Mouse (Mus musculus) embryonic stem cell, embryonic (primary cell): ENCODE data around the gene 1700008O03Rik.

Source experiments
- CTCF ChIA-PET, 4 experiments: fragments of 300-600 bp in 2 of 4; fragments of 350-600 bp in 2 of 4; sonication (Branson Sonifier 250); formaldehyde crosslinking; loops; one replicate each; lab custom pipeline; 2022; ENCODE audit warnings: inconsistent platforms in 2 of 4; lab: Charles Lee
- POLR2A ChIA-PET, 4 experiments: fragments of 300-600 bp in 2 of 4; fragments of 350-600 bp in 2 of 4; sonication (Branson Sonifier 250); formaldehyde crosslinking; loops; one replicate each; lab custom pipeline; 2022; ENCODE audit warnings: antibody characterized with exemption in 4 of 4, inconsistent platforms in 1 of 4; lab: Charles Lee

1700008O03Rik gene

DNA sequence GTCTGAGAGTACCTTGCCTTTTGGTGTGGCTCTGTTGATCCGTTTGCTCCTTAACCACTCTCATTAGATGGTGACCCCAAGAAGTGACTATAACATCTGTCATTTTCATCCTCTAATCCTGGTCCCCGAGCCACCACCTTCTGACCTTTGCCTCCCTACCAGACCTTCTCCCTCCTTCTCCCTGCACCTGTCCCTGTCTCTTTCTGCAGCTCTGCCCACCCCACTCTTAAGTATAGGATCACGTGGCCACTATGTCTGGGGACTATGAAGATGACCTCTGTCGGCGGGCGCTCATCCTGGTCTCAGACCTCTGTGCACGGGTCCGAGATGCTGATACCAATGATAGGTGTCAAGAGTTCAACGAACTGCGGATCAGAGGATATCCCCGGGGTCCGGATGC lies at the start of gene 1700008O03Rik:
1700008O03Rik (minus strand) TSS at position 101 of the 400 bp plus-strand sequence.
- ChIA-PET POLR2A (interaction anchor here (0.5 to 6.3 kb wide), 7 partner anchors 11 to 56 kb away, joined by 3 to 83 read pairs (median 6); no protein-coding TSS in a partner anchor), CTCF (interaction anchor here in 1 of 4 experiments (1.1 kb wide), 1 partner anchor 11 kb away, joined by 3 read pairs; no protein-coding TSS in a partner anchor)

- ChIA-PET POLR2A (interaction anchor here in 3 of 4 experiments (0.6 to 1.4 kb wide), 25 partner anchors 8 to 1284 kb away, joined by 3 to 14 read pairs (median 4); partner anchors contain the start of genes Josd2 (in 2 of the 3), 1700028J19Rik (in 1 of the 3), 2410002F23Rik (in 1 of the 3) and Aldh16a1 (in 1 of the 3)), CTCF (interaction anchor here in 3 of 4 experiments (0.5 to 1.9 kb wide), 11 partner anchors 11 to 171 kb away, joined by 3 to 8 read pairs (median 5); partner anchors contain the start of genes Josd2 (in 1 of the 3) and Pold1 (in 1 of the 3))
Observed at GRCm38 (mm10) chr7:44434089-44434488, 48.5 kb upstream of the 1700008O03Rik start.

DNA sequence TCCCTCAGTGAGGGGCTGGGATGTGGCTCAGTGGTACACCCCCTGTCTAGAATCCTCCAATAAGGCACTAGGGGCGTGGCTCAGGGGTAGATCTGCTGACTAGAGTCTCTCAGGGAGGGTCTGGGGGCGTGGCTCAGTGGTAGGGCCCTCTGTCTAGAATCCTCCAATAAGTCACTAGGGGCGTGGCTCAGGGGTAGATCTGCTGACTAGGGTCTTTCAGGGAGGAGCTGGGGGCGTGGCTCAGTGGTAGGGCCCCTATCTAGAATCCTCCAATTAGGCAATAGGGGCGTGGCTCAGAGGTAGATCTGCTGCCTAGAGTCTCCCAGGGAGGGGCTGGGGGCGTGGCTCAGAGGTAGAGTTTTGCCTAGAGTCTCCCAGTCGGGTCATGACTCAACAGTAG lies 47.8 kb upstream of the 1700008O03Rik start:
- ChIA-PET CTCF (interaction anchor here in 3 of 4 experiments (0.5 to 1.9 kb wide), 14 partner anchors 10 to 181 kb away, joined by 3 to 8 read pairs (median 6); partner anchors contain the start of genes Josd2 (in 1 of the 3) and Pold1 (in 1 of the 3)), POLR2A (interaction anchor here (0.6 to 1.4 kb wide), 25 partner anchors 9 to 1284 kb away, joined by 3 to 14 read pairs (median 4); partner anchors contain the start of genes Josd2 (in 2 of the 4), 1700028J19Rik (in 1 of the 4), 2410002F23Rik (in 1 of the 4) and Aldh16a1 (in 1 of the 4))

- POLR2A ChIA-PET: interaction anchor here in 2 of 4 experiments (0.7 to 1.6 kb wide), 7 partner anchors 10 to 158 kb away, joined by 3 to 6 read pairs (median 3); partner anchors contain the start of genes Emc10 (in 1 of the 2), Fam71e1 (in 1 of the 2), Kcnc3 (in 1 of the 2) and Syt3 (in 1 of the 2)
- CTCF ChIA-PET: interaction anchor here in 1 of 4 experiments (1.1 kb wide), 1 partner anchor 81 kb away, joined by 3 read pairs; no protein-coding TSS in a partner anchor
Observed at GRCm38 (mm10) chr7:44432550-44432949, 46.9 kb upstream of the 1700008O03Rik start.

- POLR2A ChIA-PET: interaction anchor here (0.5 to 2.3 kb wide), 19 partner anchors 12 to 341 kb away, joined by 3 to 10 read pairs (median 3); partner anchors contain the start of genes Emc10 (in 2 of the 4), Fam71e1 (in 2 of the 4), Josd2 (in 2 of the 4) and 1700028J19Rik (in 1 of the 4)
Observed at GRCm38 (mm10) chr7:44429534-44430488, 44.2 kb upstream of the 1700008O03Rik start.

GRCm38 (mm10) chr7:44428968-44429521 lies 43.4 kb upstream of the 1700008O03Rik start, which contains the start of gene Lrrc4b:
Gene Lrrc4b (plus strand): TSS chr7:44429018.
- ChIA-PET POLR2A (interaction anchor here in 3 of 4 experiments (0.5 to 2.3 kb wide), 9 partner anchors 17 to 342 kb away, joined by 3 to 10 read pairs (median 4); partner anchors contain the start of genes Emc10 (in 1 of the 3), Fam71e1 (in 1 of the 3) and Josd2 (in 1 of the 3)), CTCF (interaction anchor here in 3 of 4 experiments (0.6 to 2.1 kb wide), 8 partner anchors 13 to 534 kb away, joined by 3 to 12 read pairs (median 4); no protein-coding TSS in a partner anchor)

More at GRCm38 (mm10) chr7:44429534-44430488, 44.2 kb upstream of the 1700008O03Rik start:
- CTCF ChIA-PET: interaction anchor here in 3 of 4 experiments (0.9 to 2.1 kb wide), 9 partner anchors 12 to 167 kb away, joined by 3 to 8 read pairs (median 4); no protein-coding TSS in a partner anchor

GRCm38 (mm10) chr7:44428171-44428950 lies 42.7 kb upstream of the 1700008O03Rik start:
- CTCF ChIA-PET: interaction anchor here (0.6 to 1.4 kb wide), 7 partner anchors 14 to 534 kb away, joined by 3 to 12 read pairs (median 3); no protein-coding TSS in a partner anchor
- POLR2A ChIA-PET: interaction anchor here in 2 of 4 experiments (0.6 to 1.5 kb wide), 5 partner anchors 15 to 275 kb away, joined by 3 to 7 read pairs (median 3); no protein-coding TSS in a partner anchor

DNA sequence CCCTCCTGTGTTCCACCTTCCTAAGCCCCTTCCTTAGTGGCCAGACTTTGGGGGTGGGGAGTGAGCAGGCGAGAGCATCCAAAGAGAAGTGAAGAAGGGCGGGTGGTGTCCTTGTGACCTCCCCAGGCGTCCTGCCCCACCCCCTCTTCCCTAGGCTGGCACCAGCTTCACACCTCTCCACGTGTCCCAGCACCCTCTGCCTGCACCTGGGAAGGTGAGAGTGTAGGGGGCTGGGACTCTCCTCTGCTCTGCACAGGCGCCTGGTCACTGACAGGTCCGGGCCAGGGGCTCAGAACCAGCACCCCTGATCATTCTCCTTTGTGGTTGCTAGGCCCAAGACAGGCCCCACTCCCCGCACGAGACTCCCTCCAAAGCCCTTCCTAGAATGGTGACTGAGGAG lies 42.0 kb upstream of the 1700008O03Rik start:
- ChIA-PET POLR2A (interaction anchor here in 3 of 4 experiments (0.7 to 1.3 kb wide), 6 partner anchors 15 to 276 kb away, joined by 3 to 7 read pairs (median 4); no protein-coding TSS in a partner anchor), CTCF (interaction anchor here in 3 of 4 experiments (0.6 to 0.8 kb wide), 3 partner anchors 15 to 100 kb away, joined by 3 read pairs; no protein-coding TSS in a partner anchor)

- ChIA-PET POLR2A (interaction anchor here in 2 of 4 experiments (1.0 to 1.9 kb wide), 9 partner anchors 9 to 435 kb away, joined by 3 to 7 read pairs (median 4); partner anchors contain the start of genes Akt1s1 (in 1 of the 2), Emc10 (in 1 of the 2), Fam71e1 (in 1 of the 2) and Tbc1d17 (in 1 of the 2)), CTCF (interaction anchor here in 2 of 4 experiments (0.7 to 2.7 kb wide), 4 partner anchors 73 to 646 kb away, joined by 3 to 18 read pairs (median 4); no protein-coding TSS in a partner anchor)
Observed at GRCm38 (mm10) chr7:44413307-44413706, 27.7 kb upstream of the 1700008O03Rik start.

DNA sequence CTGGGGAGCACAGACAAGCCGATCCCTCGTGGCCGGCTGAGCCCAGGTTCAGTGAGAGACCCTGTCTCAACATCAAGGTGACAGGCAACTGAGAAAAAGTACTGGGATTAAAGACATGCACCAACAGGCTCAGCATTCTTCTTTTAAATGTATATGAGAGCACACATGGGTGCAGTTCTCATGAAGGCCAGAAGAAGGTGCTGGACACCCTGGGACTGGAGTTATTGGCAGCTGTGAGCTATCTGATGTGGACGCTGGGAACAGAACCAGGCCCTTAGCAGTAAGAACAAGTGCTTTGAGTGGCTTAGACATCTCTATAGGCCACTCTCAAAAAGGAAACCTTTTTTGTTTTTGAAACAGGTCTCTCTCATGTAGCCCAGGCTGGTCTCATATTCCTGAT lies 25.5 kb upstream of the 1700008O03Rik start:
- CTCF ChIA-PET: interaction anchor here in 3 of 4 experiments (0.6 to 2.7 kb wide), 7 partner anchors 60 to 663 kb away, joined by 3 to 18 read pairs (median 3); no protein-coding TSS in a partner anchor
- POLR2A ChIA-PET: interaction anchor here in 2 of 4 experiments (0.9 to 2.2 kb wide), 2 partner anchors 84 to 148 kb away, joined by 3 to 6 read pairs; no protein-coding TSS in a partner anchor

DNA sequence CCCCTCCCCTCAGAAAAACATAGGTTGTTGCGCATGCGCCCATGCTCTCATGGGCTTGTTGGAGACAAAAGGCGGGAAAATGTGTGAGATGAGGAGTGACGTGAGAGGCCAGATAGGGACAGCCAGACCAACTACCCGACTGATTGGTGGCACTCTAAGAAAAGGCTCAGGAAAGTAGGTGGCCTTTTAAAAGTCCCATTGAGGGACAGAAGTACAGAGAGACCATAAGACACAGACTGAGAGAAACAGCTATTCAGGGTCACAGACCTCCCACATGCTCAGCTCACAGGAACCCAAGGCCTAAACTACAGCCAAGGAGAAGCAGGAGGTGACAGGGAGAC lies 20.4 kb upstream of the 1700008O03Rik start:
- ChIA-PET POLR2A (interaction anchor here in 2 of 4 experiments (1.3 to 2.8 kb wide), 6 partner anchors 15 to 101 kb away, joined by 3 to 11 read pairs (median 6); partner anchors contain the start of genes Josd2 (in 1 of the 2) and Syt3 (in 1 of the 2)), CTCF (interaction anchor here in 1 of 4 experiments (1.2 kb wide), 1 partner anchor 21 kb away, joined by 3 read pairs; no protein-coding TSS in a partner anchor)

DNA sequence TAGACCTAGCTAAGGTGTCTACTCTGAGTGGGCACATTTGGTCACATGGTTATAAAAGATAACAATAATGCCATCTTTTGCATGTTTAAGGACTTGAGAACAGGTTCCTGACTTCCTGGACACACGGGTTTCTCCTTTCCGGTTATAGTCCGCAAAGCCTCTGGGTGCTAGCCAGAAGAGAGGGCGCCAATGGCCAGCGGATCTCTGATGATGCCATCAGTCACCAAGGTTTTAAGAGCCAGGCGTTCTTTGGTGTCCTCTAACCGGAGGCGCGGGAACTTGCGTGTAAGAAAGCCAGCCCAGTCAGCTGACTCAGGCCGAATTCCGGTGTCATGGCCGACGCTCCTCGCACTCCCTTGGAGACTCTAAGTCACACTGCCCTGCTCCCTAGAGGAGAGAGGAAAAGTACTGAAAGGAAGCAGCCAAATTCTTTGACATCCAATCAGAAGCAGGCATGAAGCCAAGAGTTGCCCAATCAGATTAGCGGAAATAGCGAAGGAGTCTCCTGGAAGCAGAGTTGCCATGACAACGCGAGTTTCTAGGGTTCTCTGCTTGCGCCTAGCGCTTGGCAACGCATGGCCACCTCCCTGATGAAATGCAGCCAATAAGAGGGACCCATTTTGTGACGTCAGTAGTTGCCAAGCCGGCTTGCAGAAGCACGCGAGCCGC lies 19.9 kb upstream of the 1700008O03Rik start:
- POLR2A ChIA-PET: interaction anchor here in 3 of 4 experiments (0.8 to 2.8 kb wide), 14 partner anchors 11 to 101 kb away, joined by 3 to 22 read pairs (median 4); partner anchors contain the start of genes Emc10 (in 1 of the 3), Fam71e1 (in 1 of the 3), Josd2 (in 1 of the 3) and Syt3 (in 1 of the 3)
- CTCF ChIA-PET: interaction anchor here in 1 of 4 experiments (1.2 kb wide), 1 partner anchor 22 kb away, joined by 3 read pairs; no protein-coding TSS in a partner anchor

GRCm38 (mm10) chr7:44401673-44402072 lies 16.1 kb upstream of the 1700008O03Rik start:
- ChIA-PET CTCF (interaction anchor here in 3 of 4 experiments (0.6 to 1.4 kb wide), 3 partner anchors 92 to 255 kb away, joined by 3 read pairs; no protein-coding TSS in a partner anchor), POLR2A (interaction anchor here in 3 of 4 experiments (0.6 to 4.1 kb wide), 10 partner anchors 15 to 1667 kb away, joined by 3 to 13 read pairs (median 4); partner anchors contain the start of genes 1700008O03Rik (in 1 of the 3) and Fam71e1 (in 1 of the 3))

DNA sequence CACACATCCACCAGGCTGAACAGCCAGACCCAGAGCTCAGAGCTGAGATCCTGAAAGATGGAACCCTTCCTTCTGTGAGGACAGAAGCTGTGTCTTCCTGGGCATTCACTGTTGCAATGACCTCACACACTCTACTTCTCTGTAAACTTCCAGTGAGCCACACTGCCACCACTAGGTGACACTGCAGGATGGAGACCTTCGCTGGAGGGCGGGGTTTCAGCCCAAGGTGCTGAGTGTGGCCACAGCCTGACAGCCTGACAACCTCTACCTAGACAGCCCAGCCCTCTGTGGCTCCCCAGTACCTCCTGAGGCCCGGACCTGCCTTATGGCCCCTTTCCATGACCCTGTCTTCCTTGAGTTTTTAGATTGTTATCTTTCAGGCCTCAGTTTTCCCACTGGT lies 12.9 kb upstream of the 1700008O03Rik start:
- ChIA-PET POLR2A (interaction anchor here in 3 of 4 experiments (0.6 to 2.4 kb wide), 16 partner anchors 11 to 695 kb away, joined by 3 to 11 read pairs (median 4); partner anchors contain the start of genes 1700008O03Rik (in 1 of the 3), 1700028J19Rik (in 1 of the 3), 2410002F23Rik (in 1 of the 3) and Josd2 (in 1 of the 3)), CTCF (interaction anchor here (0.6 to 2.1 kb wide), 25 partner anchors 14 to 295 kb away, joined by 3 to 14 read pairs (median 4); partner anchors contain the start of gene Nr1h2 (in 1 of the 4))
